Mouse (Mus musculus) frontal cortex, postnatal 14 days (tissue): ENCODE results near the gene Tnfrsf4.
A peak's percentile ranks its signal among the peaks of the same experiment; 100 is the strongest.

Experiments used
- DNase-seq, 2 experiments: peaks; one replicate each; pipeline ENCODE4 v3.0.0; 2022; ENCODE audit warnings: low spot score in 2 of 2

The Tnfrsf4 gene

GRCm38 (mm10) chr4:156028580-156028979 is 14.9 kb downstream of the Tnfrsf4 start:
- DNase-seq: no peak

GRCm38 (mm10) chr4:156030651-156031118 is 17.0 kb downstream of the Tnfrsf4 start:
- no peak for DNase-seq

GRCm38 (mm10) chr4:156031255-156031592 is 17.6 kb downstream of the Tnfrsf4 start:
- no peak for DNase-seq

GRCm38 (mm10) chr4:156031593-156032391 is 18.1 kb downstream of the Tnfrsf4 start:
- peak; percentile 71 to 78 for DNase-seq

- DNase-seq: no peak
Measured at GRCm38 (mm10) chr4:156032856-156033255, 19.2 kb downstream of the Tnfrsf4 start.

- DNase-seq: no peak
Measured at GRCm38 (mm10) chr4:156033476-156034119, 20.0 kb downstream of the Tnfrsf4 start.

- DNase-seq: no peak
Measured at GRCm38 (mm10) chr4:156034301-156034700, 20.7 kb downstream of the Tnfrsf4 start.

- no peak for DNase-seq
Measured at GRCm38 (mm10) chr4:156034901-156035300, 21.3 kb downstream of the Tnfrsf4 start.

GRCm38 (mm10) chr4:156044754-156045153 is 31.1 kb downstream of the Tnfrsf4 start:
- no peak for DNase-seq

GRCm38 (mm10) chr4:156049779-156050178 is 36.1 kb downstream of the Tnfrsf4 start:
- no peak for DNase-seq

- no peak for DNase-seq
Measured at GRCm38 (mm10) chr4:156050391-156050980, 36.8 kb downstream of the Tnfrsf4 start.

- DNase-seq: no peak
Measured at GRCm38 (mm10) chr4:156053113-156053512, 39.5 kb downstream of the Tnfrsf4 start.

GRCm38 (mm10) chr4:156054130-156054529 is 40.5 kb downstream of the Tnfrsf4 start:
- no peak for DNase-seq

GRCm38 (mm10) chr4:156054606-156055005 is 41.0 kb downstream of the Tnfrsf4 start:
- DNase-seq: no peak

- no peak for DNase-seq
Measured at GRCm38 (mm10) chr4:156055173-156055572, 41.5 kb downstream of the Tnfrsf4 start.

- DNase-seq: no peak
Measured at GRCm38 (mm10) chr4:156057702-156058101, 44.1 kb downstream of the Tnfrsf4 start.

GRCm38 (mm10) chr4:156058826-156059225 is 45.2 kb downstream of the Tnfrsf4 start:
- DNase-seq: no peak

- no peak for DNase-seq
Measured at GRCm38 (mm10) chr4:156059261-156059660, 45.6 kb downstream of the Tnfrsf4 start, which contains the start of gene Ttll10. Gene Ttll10 (minus strand): TSS chr4:156059414.

- DNase-seq: no peak
Measured at GRCm38 (mm10) chr4:156059713-156060112, 46.1 kb downstream of the Tnfrsf4 start.

GRCm38 (mm10) chr4:156063861-156064509 is 50.3 kb downstream of the Tnfrsf4 start:
- DNase-seq: no peak

GRCm38 (mm10) chr4:156064510-156064897 is 50.9 kb downstream of the Tnfrsf4 start:
- no peak for DNase-seq
